Mouse (Mus musculus) heart, postnatal 0 days (tissue): ENCODE measurements at regions not wholly inside any gene's neighbourhood (a gene's known extent, or its start where the extent isn't known, plus 50 kb on each side); places are given as distances from the start of the nearest gene placed in this dataset.

Source experiments
- CTCF ChIP-seq: IDR thresholded peaks from 2 replicates; pipeline ENCODE4 v1.5.1; 2016; ENCODE audit warnings: antibody characterized with exemption, control low read depth, low read depth
- EP300 ChIP-seq: IDR thresholded peaks from 2 replicates; pipeline ENCODE4 v1.6.1; 2016; ENCODE audit warnings: antibody characterized with exemption, low read depth

- TF ChIP-seq CTCF = no peak
- TF ChIP-seq EP300 = no peak
Measured at GRCm38 (mm10) chr3:49278356-49278755, 478.8 kb downstream of the Pcdh18 start.
